Mouse (Mus musculus) thymus, postnatal 0 days (tissue): ENCODE data around the gene Gm38393. TPM values are rescaled to one million over a fixed set of nuclear protein-coding genes. Genes with fewer than 3 reads are reported as not detected.
A peak's percentile ranks its signal among the peaks of the same experiment; 100 is the strongest.

Experiments used
- DNase-seq: peaks from one replicate; pipeline ENCODE4 v3.0.0-alpha.2; 2015; ENCODE audit warnings: low spot score
- polyA plus RNA-seq: library from polyadenylated mRNA; unstranded; fragments of >200 nt; fragmentation: Nextera tagmentation; extraction: Ambion mirVana; gene quantifications from 2 replicates; pipeline ENCODE4 v1.2.1, GENCODE M21; 2015

Gm38393 gene
- 0.21 and 0.29 TPM in 2 replicates for polyA plus RNA-seq

- peak; percentile 6 for DNase-seq
Measured at GRCm38 (mm10) chr7:60004606-60005330, at the start of gene Gm38393, which contains the start of gene Snurf. Gene Gm38393 (minus strand): TSS chr7:60005064. Gene Snurf (minus strand): TSS chr7:60005049.

DNA sequence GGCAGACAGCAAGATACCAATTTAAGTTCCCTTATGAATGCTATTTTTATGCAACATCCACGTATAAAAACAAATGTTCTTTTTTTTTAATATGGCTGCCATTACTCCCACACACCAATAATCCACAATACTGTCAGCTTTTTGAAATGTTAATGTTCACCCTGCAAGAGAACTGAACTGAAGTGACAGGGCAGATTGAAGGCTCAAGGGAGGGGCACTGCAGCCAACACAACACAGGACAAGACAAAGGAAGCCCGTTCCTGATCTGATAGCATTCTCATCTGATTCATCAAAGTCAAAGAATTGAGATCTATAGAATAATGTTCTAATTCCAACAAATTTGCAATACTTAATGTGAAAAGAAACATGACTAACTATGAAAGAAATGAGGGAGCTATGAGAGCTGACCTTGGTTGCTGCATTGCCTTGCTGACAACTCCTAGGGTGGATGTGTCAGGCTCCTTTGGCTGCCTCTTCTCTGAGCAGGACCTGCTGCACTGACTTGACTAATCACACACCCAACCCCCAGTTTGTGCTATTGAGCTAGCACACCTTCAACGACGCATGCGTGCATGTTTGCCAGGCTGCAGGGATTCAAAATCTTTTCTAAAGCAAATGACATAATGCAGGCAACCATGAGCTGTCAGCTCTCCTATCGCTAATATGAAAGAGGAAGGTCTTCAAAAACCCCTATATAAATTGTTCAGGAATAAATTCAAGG lies 42.8 kb upstream of the Gm38393 start:
- DNase-seq, result no peak

DNA sequence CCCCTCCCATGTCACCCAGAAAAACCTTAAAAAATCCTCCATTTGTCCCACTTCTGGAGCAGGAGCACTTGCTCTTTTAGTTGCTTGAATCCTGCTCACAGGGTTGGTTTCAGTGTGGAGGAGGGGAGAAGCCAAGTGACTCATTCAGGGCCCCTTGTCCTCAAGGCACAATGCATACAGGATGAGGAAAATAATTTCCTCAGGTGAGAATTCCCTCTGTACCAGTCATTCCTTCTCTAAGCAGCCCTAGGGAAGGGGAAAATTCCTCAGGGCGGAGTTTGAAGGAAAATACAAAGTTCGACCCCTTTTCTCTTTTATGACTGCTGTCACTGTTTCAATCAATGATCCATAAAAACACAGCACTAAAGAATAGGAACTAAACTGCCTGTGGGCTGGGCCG lies 8.3 kb upstream of the Gm38393 start:
- no peak for DNase-seq

- no peak for DNase-seq
Measured at GRCm38 (mm10) chr7:60007727-60008360, 3.0 kb upstream of the Gm38393 start.

GRCm38 (mm10) chr7:60006262-60006661 lies 1.4 kb upstream of the Gm38393 start:
- no peak for DNase-seq

GRCm38 (mm10) chr7:60003921-60004605 lies 801 bp downstream of the Gm38393 start:
- peak; percentile 49 for DNase-seq

DNA sequence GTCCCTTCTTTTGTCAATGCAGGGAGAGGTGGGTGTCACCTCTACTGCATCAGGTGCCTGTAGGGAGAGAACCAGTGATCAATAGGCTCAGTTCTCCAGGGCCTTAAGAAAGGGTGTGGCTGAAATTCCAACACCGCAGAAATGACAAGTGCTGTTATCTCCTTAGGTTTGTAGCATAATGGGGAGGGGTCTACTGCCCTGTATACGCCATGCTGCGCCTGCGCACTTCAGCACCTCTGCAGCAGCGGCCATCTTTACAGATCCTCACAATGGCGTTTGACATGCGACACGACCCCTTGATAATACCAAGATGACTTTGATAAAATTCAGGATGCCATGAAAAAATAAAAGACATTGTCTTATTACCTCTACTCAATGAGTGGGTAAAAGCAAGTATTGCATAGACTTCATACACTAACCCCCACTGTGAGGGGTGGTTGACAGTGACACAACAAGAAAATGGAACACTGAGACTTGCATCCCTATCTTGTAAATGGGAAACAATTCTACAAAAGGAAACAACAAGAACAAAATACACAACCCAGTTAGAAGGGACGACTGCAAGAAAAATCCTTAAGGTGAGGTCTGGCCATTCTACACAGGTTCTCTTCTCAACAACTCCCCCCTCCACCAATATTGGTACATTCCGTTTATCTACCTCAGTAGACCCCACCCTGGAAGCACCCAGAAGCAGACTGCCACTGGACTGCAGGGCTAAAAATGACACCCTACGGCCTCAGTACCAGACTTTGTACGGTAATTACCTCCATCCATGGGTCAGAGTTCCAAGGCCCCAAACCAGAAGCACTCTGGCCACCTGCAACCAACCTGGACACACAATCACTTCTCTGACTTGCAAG lies 1.6 kb downstream of the Gm38393 start:
- peak; percentile 3 for DNase-seq

- no peak for DNase-seq
Measured at GRCm38 (mm10) chr7:59978646-59979045, 26.2 kb downstream of the Gm38393 start.

Other genes starting within 250 kb of the Gm38393 start
- 15.3 and 15.6 TPM in 2 replicates for gene Snurf, start within 50 bp of the Gm38393 start, polyA plus RNA-seq
- 21.6 and 21.7 TPM in 2 replicates for gene Snrpn, start 135.2 kb upstream of the Gm38393 start, polyA plus RNA-seq